ENCODE assay signal across 9 mouse cellular contexts in the genomic region with DNA sequence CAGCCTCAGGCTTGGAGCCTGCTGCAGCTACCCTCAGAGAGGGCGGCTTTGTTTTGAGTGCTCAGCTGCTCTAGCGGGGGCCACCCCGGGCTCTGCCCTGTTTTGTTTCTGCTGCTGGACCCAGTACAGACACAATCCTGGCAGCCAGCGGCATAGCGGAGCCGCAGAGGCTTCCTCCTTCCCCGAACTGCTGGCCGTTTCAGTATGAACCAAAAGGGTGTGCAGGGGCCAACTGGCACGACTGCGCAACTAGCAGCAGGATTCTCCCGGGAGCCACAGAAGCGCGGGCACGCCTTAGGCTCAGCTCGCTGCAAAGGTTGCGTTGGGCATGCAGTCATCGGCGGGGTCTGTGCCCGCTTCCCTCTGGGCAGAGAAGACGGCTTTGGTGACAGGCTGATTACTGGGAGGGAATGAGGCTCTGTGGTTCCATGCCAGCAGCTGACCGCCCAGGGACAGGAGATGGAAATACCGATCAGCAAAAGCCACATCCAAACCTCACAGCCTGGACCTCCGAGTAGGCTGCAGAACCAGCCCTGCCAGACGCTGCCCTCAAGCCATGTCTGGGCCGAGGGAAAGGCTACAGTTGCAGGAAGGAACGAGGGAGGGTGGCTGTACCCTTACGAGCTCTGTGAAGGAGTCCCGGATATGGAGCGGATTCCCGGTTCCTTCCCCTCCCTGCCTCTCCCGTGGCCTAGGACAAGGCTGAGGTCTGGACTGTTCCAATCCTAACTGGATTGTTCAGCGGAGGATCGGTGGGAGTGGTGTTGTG. TPM values are rescaled to one million over a fixed set of nuclear protein-coding genes. Genes with fewer than 3 reads are reported as not detected.
DNase-seq lines count a peak whose midpoint lies in the region; ATAC-seq and TF ChIP-seq lines count a peak whose summit lies in the region.
"Had no signal": no experiment of that assay in that cellular context is flagged by ENCODE, and none has a peak within 500 bp of the region (broad histone marks: within the 10 kb centered on the region; RNA-seq: fewer than 3 reads in every experiment).

No protein-coding gene starts in this region.

- DNase-seq in neural tube, embryonic 10.5 days (ENCODE audit: extremely low spot score, low spot score) = no peak
- peak; percentile 33 for DNase-seq in cerebellum, adult 9-11 months
- DNase-seq in gastrocnemius, postnatal 25 days = peak; percentile 79
- peak; percentile 55 for DNase-seq in lung, embryonic 14.5 days
- peak; percentile 51 to 57 for DNase-seq in right cerebral cortex, postnatal 10 days (ENCODE audit: low spot score in 2 of 2)
- DNase-seq in thymus, postnatal 25 days = no peak

- no peaks in the 10 kb centered on the region for H3K9me3 ChIP-seq in neural tube, embryonic 12.5 days
- H3K9me3 ChIP-seq in intestine, embryonic 16.5 days (ENCODE audit: control insufficient read depth, low read length) = no peaks in the 10 kb centered on the region
- no peaks in the 10 kb centered on the region for H3K9me3 ChIP-seq in lung, embryonic 14.5 days (ENCODE audit: low read depth, low read length)

- no peak overlapping the region for H3K27ac ChIP-seq in neural tube, embryonic 12.5 days
- peak overlapping the region; percentile 44; the same call in 1 of the 2 replicates for H3K27ac ChIP-seq in intestine, embryonic 16.5 days (ENCODE audit: low read length)
- H3K27ac ChIP-seq in lung, embryonic 14.5 days (ENCODE audit: low read depth) = peak overlapping the region; percentile 54; the same call in 1 of the 2 replicates

- no peak for TF ChIP-seq CTCF in lung, embryonic 14.5 days (IDR thresholded peaks at IDR 0.05; ENCODE audit: low read depth)

- 0 out of 2 replicates have a peak overlapping the region, but pooled peaks have one; percentile 5 for H3K4me2 ChIP-seq in neural tube, embryonic 12.5 days (replicated peaks)
- peak overlapping the region; percentile 21; the same call in 1 of the 2 replicates for H3K4me2 ChIP-seq in intestine, embryonic 16.5 days (ENCODE audit: low read depth, low read length)
- 0 out of 2 replicates have a peak overlapping the region, but pooled peaks have one; percentile 11 for H3K4me2 ChIP-seq in lung, embryonic 14.5 days

- H3K4me3 ChIP-seq in neural tube, embryonic 12.5 days = no peak overlapping the region
- no peak overlapping the region for H3K4me3 ChIP-seq in intestine, embryonic 16.5 days (ENCODE audit: low read length)
- H3K4me3 ChIP-seq in lung, embryonic 14.5 days (ENCODE audit: low read depth, low read length) = no peak overlapping the region

- H3K36me3 ChIP-seq in neural tube, embryonic 12.5 days = no peaks in the 10 kb centered on the region
- H3K36me3 ChIP-seq in intestine, embryonic 16.5 days (ENCODE audit: control insufficient read depth, insufficient read depth, low read length) = no peaks in the 10 kb centered on the region
- no peaks in the 10 kb centered on the region for H3K36me3 ChIP-seq in lung, embryonic 14.5 days (ENCODE audit: insufficient read depth)

- H3K27me3 ChIP-seq in neural tube, embryonic 12.5 days (replicated peaks) = no peaks in the 10 kb centered on the region
- no peaks in the 10 kb centered on the region for H3K27me3 ChIP-seq in intestine, embryonic 16.5 days (replicated peaks; ENCODE audit: control insufficient read depth, insufficient read depth, low read length)
- no peaks in the 10 kb centered on the region for H3K27me3 ChIP-seq in lung, embryonic 14.5 days (ENCODE audit: insufficient read depth, low read length)
- H3K27me3 ChIP-seq: Patski had no signal

- WGBS in neural tube, embryonic 12.5 days = 80% methylated on average over 33 of the region's 33 CpGs
- WGBS in intestine, embryonic 16.5 days = 59% methylated on average over 33 of the region's 33 CpGs
- 67% methylated on average over 33 of the region's 33 CpGs for WGBS in lung, embryonic 14.5 days

- H3K9ac ChIP-seq in neural tube, embryonic 12.5 days = no peak overlapping the region
- peak overlapping the region; percentile 34 for H3K9ac ChIP-seq in intestine, embryonic 16.5 days (ENCODE audit: low read depth, low read length)
- H3K9ac ChIP-seq in lung, embryonic 14.5 days = peak overlapping the region; percentile 18; the same call in 1 of the 2 replicates

- 0 out of 2 replicates have a peak, but pooled peaks have one; percentile 10 for ATAC-seq in neural tube, embryonic 12.5 days (ENCODE audit: low FRiP score, low read depth)
- ATAC-seq in intestine, embryonic 16.5 days = peak; percentile 32
- peak; percentile 19; the same call in 1 of the 2 replicates for ATAC-seq in lung, embryonic 14.5 days (ENCODE audit: insufficient read depth)
- ATAC-seq: Patski had no signal

- peaks cover 32% of the 10 kb centered on the region for H3K4me1 ChIP-seq in neural tube, embryonic 12.5 days
- H3K4me1 ChIP-seq in intestine, embryonic 16.5 days (ENCODE audit: control insufficient read depth, insufficient read depth, low read length) = peaks cover 52% of the 10 kb centered on the region
- H3K4me1 ChIP-seq in lung, embryonic 14.5 days (ENCODE audit: insufficient read depth) = peaks cover 37% of the 10 kb centered on the region

RNA-seq across cellular contexts. Expression of a gene that starts 47.7 kb away (rescaled TPM):
- polyA plus RNA-seq in neural tube, embryonic 12.5 days (2016; fragmentation: Nextera tagmentation; extraction: Ambion mirVana) = 24.7 and 29.9 TPM in 2 replicates
- total RNA-seq in gastrocnemius, postnatal 25 days (2021) = under 1 TPM; 0.08 to 0.13 TPM
- 18.6 and 21.1 TPM in 2 replicates for polyA plus RNA-seq in intestine, embryonic 16.5 days (2015; fragmentation: Nextera tagmentation; extraction: Ambion mirVana)
- polyA plus RNA-seq in lung, embryonic 14.5 days (2014; fragmentation: Nextera tagmentation; extraction: Ambion mirVana) = 13.8 and 13.9 TPM in 2 replicates

Comparison
In these comparisons a context has a peak if more than half of its experiments do, and no peak if none do; other contexts are left out.
1. DNase-seq: peak in cerebellum, adult 9-11 months (single experiment), gastrocnemius, postnatal 25 days (single experiment), lung, embryonic 14.5 days (single experiment) and right cerebral cortex, postnatal 10 days (2 of 2); none in neural tube, embryonic 10.5 days (single experiment) and thymus, postnatal 25 days (single experiment).
2. Peak in every context shown above with its lines, with median percentiles within 50 percentile points of each other: ATAC-seq and H3K4me2 ChIP-seq.